Mouse (Mus musculus) spleen, adult 2 months (tissue): ENCODE measurements around the gene Vps25.

ENCODE experiments used
- CTCF ChIP-seq: fragments of 200-500 bp; IDR thresholded peaks from 2 replicates; pipeline ENCODE4 v1.5.1; 2011; ENCODE audit warnings: mild to moderate bottlenecking, inconsistent platforms; ENCODE audit not compliant: insufficient read depth, insufficient read length, insufficient replicate concordance; ENCODE audit errors: extremely low read depth
- POLR2A ChIP-seq: fragments of 200-500 bp; IDR thresholded peaks from 2 replicates; pipeline ENCODE4 v1.6.1; 2011; ENCODE audit warnings: low read depth, low read length, inconsistent platforms

- no peak for TF ChIP-seq POLR2A
- TF ChIP-seq CTCF: no peak
These were observed 5.8 kb downstream of the Vps25 start for GRCm38 (mm10) chr11:101259261-101259712.
